Mouse (Mus musculus) mouse embryonic stem cell (cell line): ENCODE measurements around the gene Parvb.

Source experiments
- in situ Hi-C, 2 experiments: fragments of 300-500 bp; cut with MboI; formaldehyde crosslinking; loops; 1 replicate in 1 of 2; 3 replicates in 1 of 2; pipeline ENCODE4 v1.14.3; 2019 to 2020; ENCODE audit warnings: low sequenced_read_pairs in 2 of 2, low pct_unique_long_range_greater_than_20kb in 1 of 2, mixed read lengths in 1 of 2; ENCODE audit not compliant: unreplicated experiment in 1 of 2

The Parvb gene

GRCm38 (mm10) chr15:84278656-84279055 lies 46.8 kb downstream of the Parvb start:
- in situ Hi-C loops = loop anchor here in 1 of 2 experiments (25.0 kb wide), 1 partner anchor 334 kb away; no protein-coding TSS in a partner anchor

- in situ Hi-C loops = loop anchor here (5.0 to 25.0 kb wide), 2 partner anchors 332 kb away; no protein-coding TSS in a partner anchor
Observed at GRCm38 (mm10) chr15:84280309-84280708, 48.5 kb downstream of the Parvb start.

GRCm38 (mm10) chr15:84280712-84281347 lies 49.0 kb downstream of the Parvb start:
- in situ Hi-C loops = loop anchor here (5.0 to 25.0 kb wide), 2 partner anchors 331 kb away; no protein-coding TSS in a partner anchor

- in situ Hi-C loops = loop anchor here (5.0 to 25.0 kb wide), 2 partner anchors 330 kb away; no protein-coding TSS in a partner anchor
Observed at GRCm38 (mm10) chr15:84282206-84283085, 50.6 kb downstream of the Parvb start.

GRCm38 (mm10) chr15:84284059-84284458 lies 52.2 kb downstream of the Parvb start:
- in situ Hi-C loops = loop anchor here (5.0 to 25.0 kb wide), 2 partner anchors 328 kb away; no protein-coding TSS in a partner anchor

GRCm38 (mm10) chr15:84285453-84285852 lies 53.6 kb downstream of the Parvb start:
- in situ Hi-C loops = loop anchor here in 1 of 2 experiments (25.0 kb wide), 1 partner anchor 327 kb away; no protein-coding TSS in a partner anchor

- in situ Hi-C loops = loop anchor here in 1 of 2 experiments (25.0 kb wide), 1 partner anchor 323 kb away; no protein-coding TSS in a partner anchor
Observed at GRCm38 (mm10) chr15:84288953-84289352, 57.1 kb downstream of the Parvb start.

GRCm38 (mm10) chr15:84291097-84291496 lies 59.3 kb downstream of the Parvb start:
- in situ Hi-C loops = loop anchor here in 1 of 2 experiments (25.0 kb wide), 1 partner anchor 321 kb away; no protein-coding TSS in a partner anchor

- in situ Hi-C loops = loop anchor here in 1 of 2 experiments (25.0 kb wide), 1 partner anchor 319 kb away; no protein-coding TSS in a partner anchor
Observed at GRCm38 (mm10) chr15:84293590-84293989, 61.7 kb downstream of the Parvb start.

- in situ Hi-C loops = loop anchor here in 1 of 2 experiments (25.0 kb wide), 1 partner anchor 318 kb away; no protein-coding TSS in a partner anchor
Observed at GRCm38 (mm10) chr15:84294391-84294790, 62.5 kb downstream of the Parvb start.

GRCm38 (mm10) chr15:84295225-84295624 lies 63.4 kb downstream of the Parvb start:
- in situ Hi-C loops = loop anchor here in 1 of 2 experiments (25.0 kb wide), 1 partner anchor 317 kb away; no protein-coding TSS in a partner anchor

GRCm38 (mm10) chr15:84297454-84297853 lies 65.6 kb downstream of the Parvb start:
- in situ Hi-C loops = loop anchor here in 1 of 2 experiments (25.0 kb wide), 1 partner anchor 315 kb away; no protein-coding TSS in a partner anchor

- in situ Hi-C loops = loop anchor here in 1 of 2 experiments (25.0 kb wide), 1 partner anchor 313 kb away; no protein-coding TSS in a partner anchor
Observed at GRCm38 (mm10) chr15:84298804-84299370, 67.0 kb downstream of the Parvb start.

GRCm38 (mm10) chr15:84299662-84300333 lies 68.0 kb downstream of the Parvb start:
- in situ Hi-C loops = loop anchor here in 1 of 2 experiments (25.0 kb wide), 1 partner anchor 313 kb away; no protein-coding TSS in a partner anchor

GRCm38 (mm10) chr15:84300591-84300990 lies 68.7 kb downstream of the Parvb start:
- in situ Hi-C loops = no loop called here

- in situ Hi-C loops = no loop called here
Observed at GRCm38 (mm10) chr15:84301026-84301425, 69.2 kb downstream of the Parvb start.

GRCm38 (mm10) chr15:84301641-84302420 lies 70.0 kb downstream of the Parvb start:
- in situ Hi-C loops = no loop called here
